Mouse (Mus musculus) testis, adult 2 months (tissue): ENCODE measurements at regions not wholly inside any gene's neighbourhood (a gene's known extent, or its start where the extent isn't known, plus 50 kb on each side); places are given as distances from the start of the nearest gene placed in this dataset.

Experiments
- CTCF ChIP-seq: fragments of 200-500 bp; IDR thresholded peaks from 2 replicates; pipeline ENCODE4 v1.5.1; 2012; ENCODE audit warnings: low read depth, mild to moderate bottlenecking, inconsistent platforms, low read length, moderate library complexity; ENCODE audit not compliant: control insufficient read depth, insufficient read depth, insufficient replicate concordance
- POLR2A ChIP-seq: fragments of 200-500 bp; IDR thresholded peaks from 2 replicates; pipeline ENCODE4 v1.6.1; 2012; ENCODE audit warnings: low read depth, mild to moderate bottlenecking, inconsistent platforms, low read length, moderate library complexity; ENCODE audit not compliant: control insufficient read depth

GRCm38 (mm10) chr13:101967466-101967865 lies 199.4 kb upstream of the Pik3r1 start:
- no peak for TF ChIP-seq POLR2A
- no peak for TF ChIP-seq CTCF
